Mouse (Mus musculus) olfactory bulb, adult 2 months (tissue): Measurements from ENCODE around the gene Ddi2.

ENCODE experiments used
- CTCF ChIP-seq: fragments of 200-500 bp; IDR thresholded peaks from 2 replicates; pipeline ENCODE4 v1.5.1; 2012; ENCODE audit warnings: low read depth, mild to moderate bottlenecking, low read length, moderate library complexity; ENCODE audit not compliant: insufficient read depth
- POLR2A ChIP-seq: fragments of 200-500 bp; IDR thresholded peaks from 2 replicates; pipeline ENCODE4 v1.6.1; 2012; ENCODE audit warnings: mild to moderate bottlenecking, low read depth, low read length, moderate library complexity; ENCODE audit not compliant: insufficient read depth

- TF ChIP-seq CTCF (no peak), POLR2A (no peak)
Observed at GRCm38 (mm10) chr4:141685499-141685898, 37.7 kb downstream of the Ddi2 start, which contains the start of gene Rsc1a1.
